Mouse (Mus musculus) limb, embryonic 11.5 days (tissue): ENCODE results near the gene Nmnat2. TPM values are rescaled to one million over a fixed set of nuclear protein-coding genes. Genes with fewer than 3 reads are reported as not detected.

Experiments used
- ATAC-seq: fragments of 200-750 bp; cut with Nextera tagmentation; 2 replicates; pipeline ENCODE4 v1.8.0; 2017; ENCODE audit warnings: low read depth; ENCODE audit not compliant: insufficient number of reproducible peaks, low FRiP score, low TSS enrichment
- DNase-seq: peaks from one replicate; pipeline ENCODE4 v3.0.0-alpha.2; 2015; ENCODE audit warnings: low spot score
- H3K27ac ChIP-seq: fragments of 300-500 bp; sonication (generic); replicated peaks from 2 replicates; pipeline ENCODE4 v1.5.1; 2014; ENCODE audit warnings: low read depth, mild to moderate bottlenecking, low read length
- H3K27me3 ChIP-seq: fragments of 300-500 bp; sonication (generic); 2 replicates; pipeline ENCODE4 v1.6.1; 2014; ENCODE audit warnings: mild to moderate bottlenecking, low read length, mixed read lengths; ENCODE audit not compliant: control insufficient read depth, insufficient read depth
- H3K36me3 ChIP-seq: fragments of 300-500 bp; sonication (generic); 2 replicates; pipeline ENCODE4 v1.6.1; 2014; ENCODE audit warnings: mild to moderate bottlenecking, low read length, moderate library complexity, mixed read lengths; ENCODE audit not compliant: control insufficient read depth, insufficient read depth
- H3K4me1 ChIP-seq: fragments of 300-500 bp; sonication (generic); 2 replicates; pipeline ENCODE4 v1.6.1; 2014; ENCODE audit warnings: low read length, mixed read lengths; ENCODE audit not compliant: control insufficient read depth, insufficient read depth
- H3K4me2 ChIP-seq: fragments of 300-500 bp; sonication (generic); 2 replicates; pipeline ENCODE4 v1.6.1; 2014; ENCODE audit warnings: low read depth, mild to moderate bottlenecking, moderate library complexity; ENCODE audit not compliant: severe bottlenecking
- H3K4me3 ChIP-seq: fragments of 300-500 bp; sonication (generic); 2 replicates; pipeline ENCODE4 v1.5.1; 2014; ENCODE audit warnings: low read depth, low read length
- H3K9ac ChIP-seq: fragments of 300-500 bp; sonication (generic); 2 replicates; pipeline ENCODE4 v1.6.1; 2014; ENCODE audit warnings: mild to moderate bottlenecking, low read length
- H3K9me3 ChIP-seq: fragments of 300-500 bp; sonication (generic); 2 replicates; pipeline ENCODE4 v1.6.1; 2016; ENCODE audit warnings: low read length; ENCODE audit not compliant: control insufficient read depth
- WGBS: fragments of 180-500 bp; shearing (Covaris S2); extraction: QIAGEN DNeasy Blood & Tissue Kit; methylation state at CpG from one replicate; pipeline ENCODE4 v1.1.7; 2014; 5-methylcytosine and 5-hydroxymethylcytosine counted together
- polyA plus RNA-seq: library from polyadenylated mRNA; unstranded; fragments of >200 nt; fragmentation: Nextera tagmentation; extraction: Ambion mirVana; gene quantifications from 2 replicates; pipeline ENCODE4 v1.2.1, GENCODE M21; 2014

Gene Nmnat2
- polyA plus RNA-seq, 1 experiment from 2014 or later: 0.37 TPM

DNA sequence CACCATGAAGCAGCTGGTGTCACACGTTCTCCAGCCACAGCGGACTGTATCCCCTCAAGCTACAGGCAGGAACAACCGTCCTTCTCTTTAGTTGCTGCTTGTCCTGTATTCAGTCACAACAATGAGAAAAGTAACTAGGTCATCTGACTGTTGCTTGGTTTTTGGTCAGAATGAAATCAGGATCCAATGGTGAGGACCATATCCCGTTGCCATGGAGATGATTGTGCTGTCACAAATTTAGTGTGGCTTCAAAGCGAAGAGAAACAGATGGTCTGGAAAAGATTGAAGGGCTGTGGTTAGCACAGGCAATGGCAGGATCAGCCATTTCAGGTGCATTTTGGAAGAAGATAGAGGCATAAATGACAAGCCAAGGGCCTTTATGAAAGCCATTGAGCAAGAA is 18.4 kb upstream of the Nmnat2 start:
- Histone ChIP-seq H3K27me3 (no peaks in the 10 kb centered on the region), H3K4me1 (no peaks in the 10 kb centered on the region), H3K9ac (no peak overlapping the region), H3K4me2 (no peak overlapping the region), H3K9me3 (no peaks in the 10 kb centered on the region), H3K27ac (no peak overlapping the region), H3K4me3 (no peak overlapping the region), H3K36me3 (no peaks in the 10 kb centered on the region)
- ATAC-seq (no peak), DNase-seq (no peak)
- WGBS: 80% methylated on average over 5 of the region's 5 CpGs

DNA sequence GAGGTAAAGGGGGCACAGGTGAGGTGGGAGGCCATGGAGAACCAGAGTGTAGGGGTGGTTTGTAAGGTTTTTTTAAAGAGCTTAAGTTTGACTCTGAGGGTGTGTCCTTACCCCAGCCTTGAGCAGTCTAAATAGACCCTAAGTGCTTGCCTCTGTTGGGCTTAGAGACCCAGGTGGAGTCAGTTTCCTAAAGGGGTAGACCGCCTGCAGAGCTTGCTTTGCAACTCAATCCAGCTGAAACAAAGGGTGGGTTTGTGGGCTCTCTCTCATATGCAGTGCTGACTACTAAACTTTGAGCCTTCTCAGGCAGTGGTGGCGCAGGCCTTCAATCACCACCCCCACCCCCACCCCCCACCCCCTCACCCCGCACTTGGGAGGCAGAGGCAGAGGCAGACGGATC is 11.8 kb upstream of the Nmnat2 start:
- Histone ChIP-seq H3K27ac (no peak overlapping the region), H3K4me1 (no peaks in the 10 kb centered on the region), H3K4me2 (no peak overlapping the region), H3K9me3 (no peaks in the 10 kb centered on the region), H3K27me3 (no peaks in the 10 kb centered on the region), H3K4me3 (no peak overlapping the region), H3K9ac (no peak overlapping the region), H3K36me3 (no peaks in the 10 kb centered on the region)
- ATAC-seq: no peak
- no peak for DNase-seq
- WGBS: 48% methylated on average over 4 of the region's 4 CpGs

GRCm38 (mm10) chr1:152954167-152954566 is 626 bp upstream of the Nmnat2 start:
- peaks cover 12% of the 10 kb centered on the region; the same call in 1 of the 2 replicates for H3K4me1 ChIP-seq
- H3K27me3 ChIP-seq: peaks cover 31% of the 10 kb centered on the region
- no peak overlapping the region for H3K27ac ChIP-seq
- ATAC-seq: no peak
- no peak overlapping the region for H3K9ac ChIP-seq
- no peaks in the 10 kb centered on the region for H3K36me3 ChIP-seq
- H3K4me2 ChIP-seq: no peak overlapping the region
- H3K9me3 ChIP-seq: no peaks in the 10 kb centered on the region
- H3K4me3 ChIP-seq: no peak overlapping the region
- WGBS: 81% methylated on average over 5 of the region's 5 CpGs
- no peak for DNase-seq

- no peak overlapping the region for H3K9ac ChIP-seq
- no peak overlapping the region for H3K27ac ChIP-seq
- H3K4me3 ChIP-seq: peak overlapping the region; percentile 35
- peak overlapping the region; percentile 62 for H3K4me2 ChIP-seq
- no peaks in the 10 kb centered on the region for H3K36me3 ChIP-seq
- H3K4me1 ChIP-seq: peaks cover 12% of the 10 kb centered on the region; the same call in 1 of the 2 replicates
- no peaks in the 10 kb centered on the region for H3K9me3 ChIP-seq
- peaks cover 31% of the 10 kb centered on the region for H3K27me3 ChIP-seq
- ATAC-seq (no peak), DNase-seq (peak; percentile 29)
- WGBS: 1% methylated on average over 40 of the region's 40 CpGs
These were observed 895 bp downstream of the Nmnat2 start for GRCm38 (mm10) chr1:152955564-152956211.

- Histone ChIP-seq H3K9ac (no peak overlapping the region), H3K9me3 (no peaks in the 10 kb centered on the region), H3K4me2 (peak overlapping the region; percentile 62; the same call in 1 of the 2 replicates), H3K4me3 (peak overlapping the region; percentile 35; the same call in 1 of the 2 replicates), H3K27ac (no peak overlapping the region), H3K36me3 (no peaks in the 10 kb centered on the region), H3K4me1 (peaks cover 12% of the 10 kb centered on the region; the same call in 1 of the 2 replicates), H3K27me3 (peaks cover 31% of the 10 kb centered on the region)
- DNase-seq: peak; percentile 91
- peak; percentile 68; the same call in 1 of the 2 replicates for ATAC-seq
- WGBS: 5% methylated on average over 14 of the region's 14 CpGs
These were observed 1.4 kb downstream of the Nmnat2 start for GRCm38 (mm10) chr1:152956221-152956620.

GRCm38 (mm10) chr1:152964344-152964743 is 9.6 kb downstream of the Nmnat2 start:
- Histone ChIP-seq H3K27ac (no peak overlapping the region), H3K9ac (no peak overlapping the region), H3K4me3 (no peak overlapping the region), H3K36me3 (no peaks in the 10 kb centered on the region), H3K4me1 (no peaks in the 10 kb centered on the region), H3K4me2 (no peak overlapping the region), H3K9me3 (no peaks in the 10 kb centered on the region), H3K27me3 (no peaks in the 10 kb centered on the region)
- DNase-seq (no peak), ATAC-seq (no peak)
- 82% methylated on average over 10 of the region's 10 CpGs for WGBS

DNA sequence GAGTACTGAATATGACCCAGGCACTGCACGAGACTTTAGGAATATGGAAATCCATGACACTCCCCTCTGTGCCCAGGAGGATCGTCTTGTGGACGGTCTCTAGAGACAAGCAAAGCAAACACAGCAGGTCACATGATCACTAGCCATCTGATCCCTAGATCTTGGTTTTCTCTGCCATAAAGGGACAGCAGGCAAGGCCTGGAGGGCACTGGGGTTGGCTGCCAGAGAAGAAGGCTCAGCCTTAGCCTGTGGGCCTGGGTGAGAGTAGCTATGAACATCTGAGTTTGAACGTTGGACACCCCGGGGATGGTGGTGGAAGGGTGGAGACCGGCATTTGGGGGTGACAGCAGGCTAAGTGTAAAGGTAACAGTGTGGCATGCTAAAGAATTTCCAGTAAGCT is 11.4 kb downstream of the Nmnat2 start:
- no peak overlapping the region for H3K4me2 ChIP-seq

DNA sequence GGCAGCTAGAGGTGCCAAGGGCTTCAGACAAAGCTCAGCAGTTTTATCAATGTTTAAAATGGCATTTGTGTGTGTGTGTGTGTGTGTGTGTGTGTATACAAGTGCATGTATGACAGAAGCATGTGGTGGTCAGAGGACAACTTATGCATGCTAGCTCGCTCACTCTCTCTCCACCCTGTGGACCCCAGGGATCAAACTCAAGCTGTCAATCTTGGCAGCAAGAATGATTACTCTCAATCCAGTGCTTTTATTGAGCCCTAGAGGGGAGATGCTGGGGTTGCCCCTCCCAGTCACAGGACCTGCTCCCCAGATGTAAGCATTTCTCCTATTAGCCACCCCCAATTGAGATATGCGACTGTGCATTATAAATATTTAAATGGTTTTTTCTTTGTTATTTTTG is 11.9 kb downstream of the Nmnat2 start:
- no peak for ATAC-seq
- no peak for DNase-seq
- 93% methylated on average over 2 of the region's 2 CpGs for WGBS
- H3K4me3 ChIP-seq: no peak overlapping the region
- no peaks in the 10 kb centered on the region for H3K27me3 ChIP-seq
- no peaks in the 10 kb centered on the region for H3K9me3 ChIP-seq
- no peak overlapping the region for H3K9ac ChIP-seq
- H3K4me2 ChIP-seq: no peak overlapping the region
- H3K27ac ChIP-seq: no peak overlapping the region
- no peaks in the 10 kb centered on the region for H3K4me1 ChIP-seq
- no peaks in the 10 kb centered on the region for H3K36me3 ChIP-seq

More for the DNA sequence above, 11.4 kb downstream of the Nmnat2 start:
- 76% methylated on average over 6 of the region's 6 CpGs for WGBS
- ATAC-seq (no peak), DNase-seq (no peak)
- no peaks in the 10 kb centered on the region for H3K36me3 ChIP-seq
- H3K27ac ChIP-seq: no peak overlapping the region
- H3K4me3 ChIP-seq: no peak overlapping the region
- no peak overlapping the region for H3K9ac ChIP-seq
- H3K4me1 ChIP-seq: no peaks in the 10 kb centered on the region
- no peaks in the 10 kb centered on the region for H3K27me3 ChIP-seq
- no peaks in the 10 kb centered on the region for H3K9me3 ChIP-seq

- H3K36me3 ChIP-seq: no peaks in the 10 kb centered on the region
- H3K9ac ChIP-seq: no peak overlapping the region
- DNase-seq (no peak), ATAC-seq (no peak)
- H3K9me3 ChIP-seq: no peaks in the 10 kb centered on the region
- no peak overlapping the region for H3K4me2 ChIP-seq
- H3K27ac ChIP-seq: no peak overlapping the region
- no peak overlapping the region for H3K4me3 ChIP-seq
- H3K4me1 ChIP-seq: no peaks in the 10 kb centered on the region
- no peaks in the 10 kb centered on the region for H3K27me3 ChIP-seq
- 66% methylated on average over 4 of the region's 4 CpGs for WGBS
These were observed 14.3 kb downstream of the Nmnat2 start for GRCm38 (mm10) chr1:152969081-152969480.
